19 mouse cellular contexts compared by ENCODE assay signal in genomic region chr4:59441265-59441664, GRCm38 (mm10). TPM values are rescaled to one million over a fixed set of nuclear protein-coding genes. Genes with fewer than 3 reads are reported as not detected.
A peak's percentile ranks its signal among the peaks of the same experiment; 100 is the strongest.
DNase-seq lines count a peak whose midpoint lies in the region; ATAC-seq and TF ChIP-seq lines count a peak whose summit lies in the region.
"Had no signal": no experiment of that assay in that cellular context is flagged by ENCODE, and none has a peak within 500 bp of the region (broad histone marks: within the 10 kb centered on the region; RNA-seq: fewer than 3 reads in every experiment).

No protein-coding gene starts in this region.

- no peak for TF ChIP-seq EP300 in lung, postnatal 0 days (IDR thresholded peaks at IDR 0.05)
- TF ChIP-seq EP300 in liver, embryonic 14.5 days (IDR thresholded peaks at IDR 0.05; ENCODE audit: low read depth): no peak

- no peak overlapping the region for H3K4me3 ChIP-seq in lung, postnatal 0 days (ENCODE audit: low read depth, low read length)
- H3K4me3 ChIP-seq in liver, embryonic 14.5 days (ENCODE audit: insufficient read depth in 1 of 2, low read depth in 2 of 2, low read length in 2 of 2): no peak overlapping the region
- no peak overlapping the region for H3K4me3 ChIP-seq in midbrain, embryonic 14.5 days (replicated peaks; ENCODE audit: low read depth, low read length)
- H3K4me3 ChIP-seq: embryonic facial prominence, embryonic 12.5 days; heart, embryonic 15.5 days; hindbrain, embryonic 10.5 days; limb, embryonic 13.5 days; neural tube, embryonic 13.5 days had no signal

- no peak overlapping the region for H3K4me2 ChIP-seq in lung, postnatal 0 days (replicated peaks; ENCODE audit: low read depth, low read length)
- H3K4me2 ChIP-seq in liver, embryonic 14.5 days (ENCODE audit: low read depth): no peak overlapping the region
- no peak overlapping the region for H3K4me2 ChIP-seq in midbrain, embryonic 14.5 days (ENCODE audit: low read length)
- H3K4me2 ChIP-seq: embryonic facial prominence, embryonic 12.5 days; heart, embryonic 15.5 days; limb, embryonic 13.5 days; neural tube, embryonic 13.5 days had no signal

- H3K9ac ChIP-seq in lung, postnatal 0 days (replicated peaks; ENCODE audit: low read depth): no peak overlapping the region
- H3K9ac ChIP-seq in liver, embryonic 14.5 days (replicated peaks): no peak overlapping the region
- no peak overlapping the region for H3K9ac ChIP-seq in midbrain, embryonic 14.5 days (replicated peaks; ENCODE audit: low read length)
- H3K9ac ChIP-seq: embryonic facial prominence, embryonic 12.5 days; heart, embryonic 15.5 days; limb, embryonic 13.5 days; neural tube, embryonic 13.5 days had no signal

- no peaks in the 10 kb centered on the region for H3K36me3 ChIP-seq in lung, postnatal 0 days (ENCODE audit: insufficient read depth, low read length)
- no peaks in the 10 kb centered on the region for H3K36me3 ChIP-seq in liver, embryonic 14.5 days (replicated peaks; ENCODE audit: control insufficient read depth, insufficient read depth, low read depth)
- no peaks in the 10 kb centered on the region for H3K36me3 ChIP-seq in midbrain, embryonic 14.5 days (ENCODE audit: control insufficient read depth, insufficient read depth, low read length)
- H3K36me3 ChIP-seq: embryonic facial prominence, embryonic 12.5 days; heart, embryonic 15.5 days; hindbrain, embryonic 10.5 days; limb, embryonic 13.5 days; neural tube, embryonic 13.5 days had no signal

- no peaks in the 10 kb centered on the region; the same call in 1 of the 2 replicates for H3K4me1 ChIP-seq in lung, postnatal 0 days (ENCODE audit: insufficient read depth, low read depth, low read length)
- peaks cover 36 to 46% of the 10 kb centered on the region in 2 experiments for H3K4me1 ChIP-seq in liver, embryonic 14.5 days (replicated peaks; ENCODE audit: control insufficient read depth in 2 of 2, insufficient read depth in 2 of 2, low read length in 1 of 2)
- no peaks in the 10 kb centered on the region for H3K4me1 ChIP-seq in midbrain, embryonic 14.5 days (ENCODE audit: control insufficient read depth, insufficient read depth, low read length)

- no peaks in the 10 kb centered on the region for H3K27me3 ChIP-seq in lung, postnatal 0 days (replicated peaks; ENCODE audit: insufficient read depth, low read length)
- no peaks in the 10 kb centered on the region for H3K27me3 ChIP-seq in liver, embryonic 14.5 days (ENCODE audit: control insufficient read depth, insufficient read depth, low read length)
- peaks cover 22% of the 10 kb centered on the region for H3K27me3 ChIP-seq in midbrain, embryonic 14.5 days (ENCODE audit: control insufficient read depth, insufficient read depth, low read length)
- H3K27me3 ChIP-seq: heart, embryonic 15.5 days had no signal

- no peak for TF ChIP-seq CTCF in lung, postnatal 0 days (IDR thresholded peaks at IDR 0.05)
- no peak for TF ChIP-seq CTCF in liver, embryonic 14.5 days (IDR thresholded peaks at IDR 0.05; ENCODE audit: low read depth)

- peak; percentile 52 for DNase-seq in lung, postnatal 0 days (ENCODE audit: low spot score)
- no peak for DNase-seq in lung, postnatal 10 days
- peak; percentile 70 for DNase-seq in MEL-GATA-1-ER (ENCODE audit: extremely low read depth, low read depth)
- no peak for DNase-seq in liver, embryonic 14.5 days (ENCODE audit: low read depth in 3 of 3, low spot score in 3 of 3)
- no peak for DNase-seq in adrenal gland, postnatal 25 days
- DNase-seq in midbrain, embryonic 14.5 days: no peak
- no peak for DNase-seq in testis, postnatal 14 days (ENCODE audit: low spot score)
- DNase-seq: adrenal gland, adult 8-10 months; cerebellum, postnatal 36 days; lung, postnatal 4 days had no signal

- no peak overlapping the region for H3K27ac ChIP-seq in lung, postnatal 0 days (ENCODE audit: low read length)
- H3K27ac ChIP-seq in liver, embryonic 14.5 days: peak overlapping the region; percentile 69
- H3K27ac ChIP-seq in midbrain, embryonic 14.5 days (replicated peaks; ENCODE audit: low read depth, low read length): no peak overlapping the region
- H3K27ac ChIP-seq: embryonic facial prominence, embryonic 12.5 days; heart, embryonic 15.5 days; hindbrain, embryonic 10.5 days; kidney, postnatal 0 days; limb, embryonic 13.5 days; neural tube, embryonic 13.5 days had no signal

- WGBS in lung, postnatal 0 days: 40% methylated on average over 1 of the region's 1 CpGs
- 19% methylated on average over 1 of the region's 1 CpGs for WGBS in liver, embryonic 14.5 days (ENCODE audit: insufficient replicate concordance)
- WGBS in midbrain, embryonic 14.5 days: 96% methylated on average over 1 of the region's 1 CpGs

- H3K9me3 ChIP-seq in lung, postnatal 0 days (ENCODE audit: low read length): no peaks in the 10 kb centered on the region
- no peaks in the 10 kb centered on the region for H3K9me3 ChIP-seq in liver, embryonic 14.5 days (ENCODE audit: control insufficient read depth, low read length)
- no peaks in the 10 kb centered on the region for H3K9me3 ChIP-seq in midbrain, embryonic 14.5 days (ENCODE audit: control insufficient read depth, low read length)
- H3K9me3 ChIP-seq: embryonic facial prominence, embryonic 12.5 days; G1E; heart, embryonic 15.5 days; neural tube, embryonic 13.5 days had no signal

- ATAC-seq in lung, postnatal 0 days: no peak
- no peak for ATAC-seq in liver, embryonic 14.5 days (ENCODE audit: insufficient read depth)
- peak; percentile 45 for ATAC-seq in neutrophil, adult 5-6 weeks (ENCODE audit: extremely low read depth, insufficient number of reproducible peaks, low FRiP score, poor library complexity, severe bottlenecking)
- no peak for ATAC-seq in midbrain, embryonic 14.5 days (ENCODE audit: low FRiP score, low TSS enrichment)
- ATAC-seq: inflammation-experienced regulatory T-cells, adult 6 months had no signal

RNA-seq across cellular contexts. Expression of gene Susd1, which starts 2.8 kb away (rescaled TPM):
- polyA plus RNA-seq in lung, postnatal 0 days (2015; fragmentation: Nextera tagmentation; extraction: Ambion mirVana): 1.6 and 2.0 TPM in 2 replicates
- polyA plus RNA-seq in liver, embryonic 14.5 days (2012; rRNA removed): 15.5 and 18.1 TPM in 2 replicates
- polyA plus RNA-seq in liver, embryonic 14.5 days (2014; fragmentation: Nextera tagmentation; extraction: Ambion mirVana): 5.8 and 7.0 TPM in 2 replicates
- total RNA-seq in neutrophil, adult 5-6 weeks (2017): 111 and 119 TPM in 2 replicates
- total RNA-seq in adrenal gland, postnatal 25 days (2021): 2.8 and 4.0 TPM in 2 replicates
- 0.72 and 0.86 TPM in 2 replicates for polyA plus RNA-seq in midbrain, embryonic 14.5 days (2014; fragmentation: Nextera tagmentation; extraction: Ambion mirVana)

Comparison
In these comparisons a context has a peak if more than half of its experiments do, and no peak if none do; other contexts are left out.
1. DNase-seq: peak in lung, postnatal 0 days (single experiment) and MEL-GATA-1-ER (single experiment); none in lung, postnatal 10 days (single experiment), liver, embryonic 14.5 days (0 of 3), adrenal gland, postnatal 25 days (single experiment), midbrain, embryonic 14.5 days (single experiment) and testis, postnatal 14 days (single experiment).